Mouse (Mus musculus) C2C12 (cell line): ENCODE measurements around the gene Sh3tc1. TPM values are rescaled to one million over a fixed set of nuclear protein-coding genes. Genes with fewer than 3 reads are reported as not detected.

Source experiments
- H3K27me3 ChIP-seq: one replicate; pipeline ENCODE4 v1.6.1; 2011; ENCODE audit not compliant: control insufficient read depth, insufficient read depth, insufficient read length
- H3K36me3 ChIP-seq: one replicate; pipeline ENCODE4 v1.6.1; 2011; ENCODE audit not compliant: control insufficient read depth, insufficient read depth
- H3K4me3 ChIP-seq: one replicate; pipeline ENCODE4 v1.5.1; 2011; ENCODE audit warnings: mild to moderate bottlenecking, control low read depth; ENCODE audit not compliant: poor library complexity, insufficient read depth, severe bottlenecking
- H3K79me2 ChIP-seq: one replicate; pipeline ENCODE4 v1.6.1; 2011; ENCODE audit not compliant: control insufficient read depth, insufficient read depth
- H3K79me3 ChIP-seq: one replicate; pipeline ENCODE4 v1.6.1; 2011; ENCODE audit warnings: low read depth, control low read depth
- H3ac ChIP-seq: one replicate; pipeline ENCODE3; 2011; ENCODE audit warnings: low read depth; ENCODE audit not compliant: control insufficient read depth, insufficient read length
- CEBPB ChIP-seq: IDR thresholded peaks from one replicate; pipeline ENCODE4 v1.6.1; 2011; ENCODE audit warnings: low read depth, mild to moderate bottlenecking, control low read depth, moderate library complexity
- CTCF ChIP-seq: IDR thresholded peaks from one replicate; pipeline ENCODE4 v1.5.1; 2011; ENCODE audit not compliant: control insufficient read depth, insufficient read depth, insufficient read length
- FOSL1 ChIP-seq: IDR thresholded peaks from one replicate; pipeline ENCODE4 v1.8.0; 2011; ENCODE audit warnings: mild to moderate bottlenecking, low read length; ENCODE audit not compliant: poor library complexity, insufficient read depth, severe bottlenecking
- MAX ChIP-seq: IDR thresholded peaks from one replicate; pipeline ENCODE4 v1.6.1; 2011; ENCODE audit warnings: mild to moderate bottlenecking, control low read depth
- MYOD1 ChIP-seq: IDR thresholded peaks from one replicate; pipeline ENCODE4 v1.6.1; 2011; ENCODE audit warnings: low read depth; ENCODE audit not compliant: control insufficient read depth, insufficient read length
- MYOG ChIP-seq: IDR thresholded peaks from one replicate; pipeline ENCODE4 v1.6.1; 2011; ENCODE audit not compliant: control insufficient read depth, insufficient read length; ENCODE audit errors: extremely low read depth
- USF1 ChIP-seq: IDR thresholded peaks from one replicate; pipeline ENCODE4 v1.6.1; 2011; ENCODE audit warnings: low read depth, mild to moderate bottlenecking, control low read depth, moderate library complexity
- long read RNA-seq, 2 experiments: library from polyadenylated mRNA; unstranded; transcript quantifications; one replicate each; pipeline ENCODE4 v2.0.0; 2019 to 2020
- polyA plus RNA-seq: library from polyadenylated mRNA; unstranded; fragments of >200 nt; fragmentation: generic; extraction: Trizol; gene quantifications from one replicate; pipeline ENCODE4 v1.2.1, GENCODE M21; 2012; ENCODE audit warnings: missing spikeins

Sh3tc1 gene
- 0.20 TPM for polyA plus RNA-seq
- long read RNA-seq, experiment 1, partial matches to known transcripts = 1 of 1 reads
- long read RNA-seq, experiment 1, other reads (novel, unspliced or antisense) = 0 of 1 reads
- long read RNA-seq, experiment 2, full-length matches to known transcripts = 1 of 1 reads
- long read RNA-seq, experiment 2, partial matches to known transcripts = 0 of 1 reads
- long read RNA-seq, experiment 2, other reads (novel, unspliced or antisense) = 0 of 1 reads

DNA sequence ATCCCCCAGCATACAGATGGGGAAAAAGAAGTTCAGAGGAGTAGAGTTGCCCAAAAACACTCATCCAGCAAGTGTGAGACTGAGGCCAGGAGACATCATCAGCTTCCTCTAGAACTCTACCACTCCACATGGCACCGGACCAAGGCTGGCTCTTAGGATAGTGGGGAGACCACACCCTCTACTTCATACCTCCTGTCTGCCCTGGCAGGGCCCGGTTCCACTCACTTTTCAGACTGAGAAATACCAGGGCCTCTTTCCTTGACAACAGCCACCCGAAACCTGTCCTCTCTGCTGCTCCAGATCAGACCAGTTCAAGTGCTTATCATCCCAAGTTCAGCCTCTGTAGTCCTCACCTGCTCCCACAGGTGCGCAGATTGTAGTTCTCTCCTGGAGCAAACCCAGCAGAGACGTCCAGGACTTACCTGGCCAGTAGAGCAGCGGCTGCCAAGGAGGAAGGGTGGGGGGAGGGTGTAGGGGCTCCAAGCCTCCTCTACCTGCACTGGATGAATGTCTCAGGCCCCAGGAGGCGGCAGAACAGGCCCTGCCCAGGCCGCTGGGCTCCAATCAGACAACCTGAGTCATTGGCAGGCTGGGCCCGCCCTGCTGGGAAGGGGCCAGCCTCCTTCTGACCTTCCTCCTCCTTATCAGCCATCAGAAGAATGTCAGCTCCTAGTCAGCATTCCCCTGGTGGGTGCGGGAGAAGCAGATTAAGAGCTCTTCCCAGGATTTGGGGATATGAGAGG, at the start of gene Sh3tc1:
TSS of gene Sh3tc1 (minus strand) at position 452 of the 743 bp plus-strand sequence.
- no peak within 1 kb of the TSS for H3ac ChIP-seq
- H3K36me3 ChIP-seq = no peaks in the 10 kb centered on the region
- no peaks in the 10 kb centered on the region for H3K79me2 ChIP-seq
- TF ChIP-seq FOSL1 = no peak
- no peak for TF ChIP-seq MAX
- no peak for TF ChIP-seq CEBPB
- no peak for TF ChIP-seq CTCF
- no peak for TF ChIP-seq MYOG
- no peak for TF ChIP-seq USF1
- TF ChIP-seq MYOD1 = no peak
- no peak within 1 kb of the TSS for H3K4me3 ChIP-seq
- H3K79me3 ChIP-seq = no peaks in the 10 kb centered on the region
- peaks cover 4% of the 10 kb centered on the region for H3K27me3 ChIP-seq

DNA sequence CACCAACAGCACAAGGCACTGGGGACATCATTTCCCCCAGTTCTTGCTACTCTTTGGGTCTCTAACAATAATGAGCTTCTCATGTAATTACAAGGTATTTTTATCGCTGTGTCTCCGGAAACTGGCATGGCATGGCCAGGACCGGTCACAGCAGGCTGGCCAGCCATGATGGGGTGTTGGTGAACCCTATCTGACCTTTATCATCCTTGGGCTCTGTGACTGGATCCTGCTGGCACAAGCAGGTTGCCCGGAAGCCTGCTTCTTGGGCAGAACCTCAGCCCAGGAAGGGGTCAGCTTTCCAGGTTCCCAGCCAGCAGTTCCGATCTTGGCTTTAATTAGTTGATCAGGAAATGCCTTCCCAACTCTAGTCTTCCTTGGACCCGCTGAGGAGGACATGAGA, 48.9 kb upstream of the Sh3tc1 start:
- no peak overlapping the region for H3K4me3 ChIP-seq
- H3K79me2 ChIP-seq = no peaks in the 10 kb centered on the region
- no peak overlapping the region for H3ac ChIP-seq
- no peak for TF ChIP-seq USF1
- TF ChIP-seq MYOG = no peak
- H3K79me3 ChIP-seq = no peaks in the 10 kb centered on the region
- peaks cover 29% of the 10 kb centered on the region for H3K27me3 ChIP-seq
- H3K36me3 ChIP-seq = no peaks in the 10 kb centered on the region

DNA sequence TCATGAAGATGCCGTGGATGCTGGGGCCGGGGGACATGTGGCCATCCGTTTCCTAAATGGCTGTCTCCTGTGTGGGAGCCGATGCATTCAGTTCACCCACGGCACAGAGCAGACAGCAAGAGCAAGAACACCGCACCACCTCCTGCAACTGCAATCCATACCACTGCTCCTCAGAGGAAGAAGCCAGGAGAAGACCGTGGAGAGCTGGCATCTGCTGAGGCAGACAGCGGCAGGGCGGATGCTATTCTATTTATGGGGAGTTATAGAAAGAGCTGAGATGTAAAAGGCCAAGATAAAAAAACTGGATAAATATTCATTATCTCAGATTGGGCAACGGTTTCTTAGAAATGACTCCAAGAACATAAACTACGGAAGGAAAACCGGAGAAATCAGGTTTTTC, 48.1 kb upstream of the Sh3tc1 start:
- Histone ChIP-seq H3K79me2 (no peaks in the 10 kb centered on the region), H3K79me3 (no peaks in the 10 kb centered on the region), H3K4me3 (no peak overlapping the region), H3K36me3 (no peaks in the 10 kb centered on the region), H3ac (no peak overlapping the region), H3K27me3 (peaks cover 25% of the 10 kb centered on the region)
- TF ChIP-seq MYOD1 = no peak
- no peak for TF ChIP-seq FOSL1
- no peak for TF ChIP-seq CTCF
- TF ChIP-seq CEBPB = no peak
- TF ChIP-seq MYOG = no peak
- no peak for TF ChIP-seq MAX
- TF ChIP-seq USF1 = no peak

DNA sequence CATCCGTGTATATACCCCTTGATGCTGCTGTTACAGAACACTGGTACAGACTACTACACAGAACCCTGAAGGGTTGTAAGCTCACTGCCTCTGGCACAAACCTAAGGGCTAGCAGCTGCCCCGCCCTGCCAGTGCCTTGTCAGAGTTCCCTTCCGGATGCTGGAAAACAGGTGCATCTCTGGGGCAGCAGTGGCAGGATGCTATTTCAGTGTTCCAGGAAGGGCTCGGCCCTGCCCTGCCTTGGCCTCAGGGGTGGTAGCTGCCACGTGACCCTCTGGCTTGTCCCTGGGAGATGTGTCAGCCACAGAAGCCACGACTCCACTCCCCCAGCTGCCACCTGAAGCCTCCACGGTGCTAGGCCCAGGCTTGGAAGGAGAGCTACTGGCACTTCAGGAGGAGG, 46.1 kb upstream of the Sh3tc1 start:
- no peaks in the 10 kb centered on the region for H3K79me2 ChIP-seq
- TF ChIP-seq MYOD1 (peak; percentile 50), USF1 (no peak)
- H3K27me3 ChIP-seq = peaks cover 18% of the 10 kb centered on the region
- H3K4me3 ChIP-seq = no peak overlapping the region
- H3K36me3 ChIP-seq = no peaks in the 10 kb centered on the region
- no peaks in the 10 kb centered on the region for H3K79me3 ChIP-seq
- no peak overlapping the region for H3ac ChIP-seq

DNA sequence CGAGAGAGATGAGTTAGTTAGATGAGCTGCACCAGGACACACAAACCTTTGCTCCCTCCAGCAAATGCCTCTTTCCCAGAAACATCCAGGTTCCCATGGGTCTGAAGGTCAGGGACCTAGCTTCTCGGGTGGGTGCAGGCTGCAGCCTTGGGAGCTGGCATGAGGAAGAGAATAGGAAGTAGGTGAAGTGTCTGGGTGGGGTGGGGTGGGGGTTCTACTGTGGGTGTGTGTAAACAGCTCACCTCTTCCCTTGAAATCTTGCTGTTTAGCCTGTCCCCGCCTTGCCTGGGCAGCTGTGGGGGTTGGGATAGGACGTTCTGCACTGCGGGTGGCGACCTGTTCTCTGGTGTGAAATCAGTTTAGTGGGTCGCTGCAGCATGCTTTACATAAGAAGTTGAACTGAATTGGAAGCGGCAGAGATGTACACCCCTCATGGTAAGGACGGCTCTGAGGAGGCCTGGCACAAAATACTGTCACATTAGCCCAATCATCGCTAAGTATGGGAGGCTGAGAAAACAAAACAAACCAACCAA, 42.9 kb upstream of the Sh3tc1 start:
- TF ChIP-seq MYOD1 (no peak), CEBPB (no peak), FOSL1 (no peak), USF1 (no peak), CTCF (no peak), MAX (no peak), MYOG (no peak)
- no peak overlapping the region for H3ac ChIP-seq
- H3K36me3 ChIP-seq = no peaks in the 10 kb centered on the region
- no peaks in the 10 kb centered on the region for H3K79me2 ChIP-seq
- peaks cover 7% of the 10 kb centered on the region for H3K27me3 ChIP-seq
- H3K79me3 ChIP-seq = no peaks in the 10 kb centered on the region
- no peak overlapping the region for H3K4me3 ChIP-seq

DNA sequence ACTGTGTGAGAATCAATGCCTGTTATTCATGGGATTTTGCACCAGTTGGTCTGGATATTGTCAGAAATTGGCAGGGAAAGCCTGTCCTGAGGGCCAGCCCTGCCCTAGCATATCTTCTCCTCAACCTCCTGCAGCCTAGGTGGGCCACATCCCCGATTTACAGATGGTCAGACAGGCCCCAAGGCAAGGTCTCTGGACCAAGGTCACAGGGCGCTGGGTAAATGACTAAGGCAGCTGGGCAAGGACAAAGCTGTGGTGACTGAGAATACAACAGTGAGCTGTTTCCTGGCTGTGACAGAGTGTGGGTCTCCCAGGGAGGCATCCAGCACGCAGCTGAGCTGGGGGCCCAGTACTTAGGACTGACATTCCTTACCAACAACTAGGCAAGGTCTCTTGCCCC, 41.3 kb upstream of the Sh3tc1 start:
- Histone ChIP-seq H3ac (no peak overlapping the region), H3K79me3 (no peaks in the 10 kb centered on the region), H3K36me3 (no peaks in the 10 kb centered on the region), H3K79me2 (no peaks in the 10 kb centered on the region), H3K4me3 (no peak overlapping the region), H3K27me3 (peaks cover 18% of the 10 kb centered on the region)
- TF ChIP-seq CEBPB = no peak
- no peak for TF ChIP-seq MYOG
- no peak for TF ChIP-seq MYOD1
- TF ChIP-seq CTCF = no peak
- no peak for TF ChIP-seq MAX
- no peak for TF ChIP-seq FOSL1
- TF ChIP-seq USF1 = no peak
